Mouse (Mus musculus) limb, embryonic 12.5 days (tissue): ENCODE data around the gene Fbxw5. TPM values are rescaled to one million over a fixed set of nuclear protein-coding genes. Genes with fewer than 3 reads are reported as not detected.

Source experiments
- ATAC-seq: fragments of 200-750 bp; cut with Nextera tagmentation; 2 replicates; pipeline ENCODE4 v1.8.0; 2017; ENCODE audit warnings: low read depth, moderate TSS enrichment; ENCODE audit not compliant: insufficient number of reproducible peaks, insufficient read depth, low FRiP score, low TSS enrichment
- H3K27ac ChIP-seq: fragments of 300-500 bp; sonication (generic); 2 replicates; pipeline ENCODE4 v1.5.1; 2016; ENCODE audit warnings: mild to moderate bottlenecking, moderate library complexity
- H3K27me3 ChIP-seq: fragments of 300-500 bp; sonication (generic); 2 replicates; pipeline ENCODE4 v1.6.1; 2016; ENCODE audit warnings: mild to moderate bottlenecking, moderate library complexity
- H3K36me3 ChIP-seq: fragments of 300-500 bp; sonication (generic); 2 replicates; pipeline ENCODE4 v1.6.1; 2016; ENCODE audit warnings: mild to moderate bottlenecking, moderate library complexity
- H3K4me1 ChIP-seq: fragments of 300-500 bp; sonication (generic); replicated peaks from 2 replicates; pipeline ENCODE4 v1.6.1; 2016
- H3K4me2 ChIP-seq: fragments of 300-500 bp; sonication (generic); 2 replicates; pipeline ENCODE4 v1.6.1; 2016; ENCODE audit warnings: mild to moderate bottlenecking, moderate library complexity
- H3K4me3 ChIP-seq: fragments of 300-500 bp; sonication (generic); replicated peaks from 2 replicates; pipeline ENCODE4 v1.5.1; 2016; ENCODE audit warnings: mild to moderate bottlenecking
- H3K9ac ChIP-seq: fragments of 300-500 bp; sonication (generic); replicated peaks from 2 replicates; pipeline ENCODE4 v1.6.1; 2016; ENCODE audit warnings: mild to moderate bottlenecking, moderate library complexity
- H3K9me3 ChIP-seq: fragments of 300-500 bp; sonication (generic); 2 replicates; pipeline ENCODE4 v1.6.1; 2016; ENCODE audit warnings: mild to moderate bottlenecking, moderate library complexity
- WGBS: fragments of 180-500 bp; shearing (Covaris S2); methylation state at CpG from one replicate; pipeline ENCODE4 v1.1.7; 2016; 5-methylcytosine and 5-hydroxymethylcytosine counted together
- polyA plus RNA-seq: library from polyadenylated mRNA; unstranded; fragments of >200 nt; fragmentation: Nextera tagmentation; extraction: Ambion mirVana; gene quantifications from 2 replicates; pipeline ENCODE4 v1.2.1, GENCODE M21; 2016

Gene Fbxw5
- polyA plus RNA-seq, result 68.4 and 76.8 TPM in 2 replicates

- 2% methylated on average over 42 of the region's 44 CpGs for WGBS
- peak within 1 kb of the TSS; percentile 83 for H3K4me3 ChIP-seq
- peak within 1 kb of the TSS; percentile 92 for H3K9ac ChIP-seq
- ATAC-seq, result peak; percentile 74
- peaks cover 15% of the 10 kb centered on the region for H3K4me1 ChIP-seq
- H3K27me3 ChIP-seq, result no peaks in the 10 kb centered on the region
- H3K9me3 ChIP-seq, result no peaks in the 10 kb centered on the region
- peaks cover 33% of the 10 kb centered on the region for H3K36me3 ChIP-seq
- H3K27ac ChIP-seq, result peak within 1 kb of the TSS; percentile 60; the same call in 1 of the 2 replicates
- H3K4me2 ChIP-seq, result peak within 1 kb of the TSS; percentile 92
These were observed at the start of gene Fbxw5 for GRCm38 (mm10) chr2:25500576-25501405. Fbxw5 (plus strand) TSS chr2:25500750.

DNA sequence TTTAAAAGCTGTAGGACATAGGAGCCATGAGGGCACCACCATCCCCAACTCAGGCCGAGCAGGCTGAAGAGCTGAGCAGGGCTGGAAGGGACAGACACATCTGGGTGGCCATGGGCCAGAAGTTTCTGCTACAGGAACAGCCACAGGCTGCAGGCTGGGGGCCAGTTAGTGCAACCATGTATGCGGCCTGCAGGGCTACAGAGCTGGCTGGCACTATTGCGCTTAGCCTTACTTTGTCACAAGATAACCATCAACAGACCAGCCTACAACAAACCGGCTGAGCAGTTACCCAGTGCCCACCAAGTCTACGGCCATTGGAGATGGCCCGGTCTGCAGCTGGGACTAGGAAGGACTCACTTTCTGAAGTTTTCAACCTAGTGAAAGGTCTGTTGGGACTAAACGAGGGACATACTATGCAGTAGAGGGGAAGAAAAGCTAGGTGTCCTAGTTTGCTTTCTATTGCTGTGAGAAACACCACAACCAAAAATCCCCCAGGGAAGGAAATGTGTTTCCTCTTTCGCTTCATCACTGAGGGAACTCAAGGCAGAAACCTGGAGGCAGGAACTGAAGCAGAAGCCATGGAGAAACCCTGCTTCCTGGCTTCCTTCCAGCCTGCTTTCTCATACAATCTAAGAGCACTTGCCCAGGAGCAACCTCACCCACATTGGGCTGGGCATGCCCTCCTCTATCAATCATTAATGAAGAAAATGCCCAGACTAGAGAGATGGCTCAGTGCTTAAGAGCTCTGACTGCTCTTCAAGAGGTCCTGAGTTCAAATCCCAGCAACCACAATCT lies 49.5 kb upstream of the Fbxw5 start:
- H3K27ac ChIP-seq, result no peak overlapping the region
- H3K4me2 ChIP-seq, result no peak overlapping the region
- 83% methylated on average over 8 of the region's 8 CpGs for WGBS
- H3K4me1 ChIP-seq, result no peaks in the 10 kb centered on the region
- no peak for ATAC-seq
- H3K9me3 ChIP-seq, result no peaks in the 10 kb centered on the region
- H3K36me3 ChIP-seq, result no peaks in the 10 kb centered on the region; the same call in 1 of the 2 replicates
- no peak overlapping the region for H3K9ac ChIP-seq
- no peaks in the 10 kb centered on the region for H3K27me3 ChIP-seq
- H3K4me3 ChIP-seq, result no peak overlapping the region

DNA sequence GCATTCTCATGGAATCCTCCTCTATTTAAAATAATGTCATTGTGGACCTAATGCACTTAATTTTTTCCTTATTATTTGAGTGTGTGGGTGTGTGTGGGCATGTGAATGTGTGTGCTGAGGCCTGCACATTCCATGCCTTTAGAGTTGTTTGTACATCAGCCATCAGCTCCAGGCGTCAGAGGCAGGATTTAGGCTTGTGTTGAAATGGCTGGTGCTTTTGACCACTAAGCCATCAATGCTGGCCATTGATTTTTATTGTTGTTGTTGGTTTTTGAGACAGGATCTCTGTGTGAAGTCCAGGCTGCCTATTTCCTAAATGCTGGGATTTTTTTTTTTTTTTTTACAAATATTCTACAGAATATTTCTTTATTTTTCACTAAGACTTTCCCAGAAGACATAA lies 47.6 kb upstream of the Fbxw5 start:
- H3K4me2 ChIP-seq, result no peak overlapping the region
- H3K27me3 ChIP-seq, result no peaks in the 10 kb centered on the region
- H3K9me3 ChIP-seq, result no peaks in the 10 kb centered on the region
- no peaks in the 10 kb centered on the region for H3K4me1 ChIP-seq
- H3K36me3 ChIP-seq, result no peaks in the 10 kb centered on the region
- WGBS, result 42% methylated on average over 1 of the region's 1 CpGs
- H3K4me3 ChIP-seq, result no peak overlapping the region
- no peak for ATAC-seq
- no peak overlapping the region for H3K9ac ChIP-seq
- H3K27ac ChIP-seq, result no peak overlapping the region

DNA sequence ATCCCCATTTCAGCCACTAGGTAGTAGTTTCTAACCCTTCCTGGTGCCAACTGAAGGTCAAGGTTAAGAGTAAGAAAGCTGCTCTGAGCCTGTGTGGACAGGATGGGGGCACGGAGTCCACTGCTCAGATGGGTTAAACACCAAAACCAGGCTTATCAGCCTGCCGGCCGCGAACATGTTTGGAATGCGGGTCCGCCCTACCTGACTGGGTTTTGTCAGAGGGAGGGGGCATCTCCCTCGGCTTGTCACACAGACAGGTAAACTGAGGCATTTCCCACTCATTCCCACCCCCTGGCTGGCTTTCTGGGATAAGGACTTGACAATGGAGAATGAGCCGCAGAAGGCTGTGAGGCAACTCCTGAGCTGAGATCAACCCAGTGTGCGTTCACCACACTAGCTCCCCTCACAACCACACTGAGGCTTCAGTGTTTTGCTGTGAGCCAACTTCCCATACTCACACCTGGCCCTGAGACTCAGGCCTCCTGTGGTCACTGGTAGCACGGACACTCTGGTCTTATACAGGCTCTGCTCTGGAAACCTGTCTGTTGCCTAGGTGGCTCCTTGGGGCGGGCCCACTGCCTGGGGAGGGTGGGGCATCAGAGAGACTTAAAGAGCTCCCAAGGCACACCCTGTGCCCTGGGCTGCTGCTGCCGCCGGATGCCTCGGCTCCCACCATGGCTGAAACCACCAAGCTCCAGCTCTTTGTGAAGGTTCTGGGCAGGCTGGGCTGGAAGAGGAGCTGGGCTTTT lies 44.2 kb upstream of the Fbxw5 start, which contains the start of gene Clic3:
Gene Clic3, plus strand, starts transcription at position 634 of the 749 bp plus-strand sequence.
- Histone ChIP-seq H3K27ac (no peak within 1 kb of the TSS), H3K4me3 (no peak within 1 kb of the TSS), H3K4me1 (peaks cover 18% of the 10 kb centered on the region), H3K9me3 (no peaks in the 10 kb centered on the region), H3K36me3 (peaks cover 11% of the 10 kb centered on the region), H3K27me3 (no peaks in the 10 kb centered on the region), H3K9ac (peak within 1 kb of the TSS; percentile 3; the same call in 1 of the 2 replicates), H3K4me2 (no peak within 1 kb of the TSS)
- 65% methylated on average over 14 of the region's 14 CpGs for WGBS
- no peak for ATAC-seq

DNA sequence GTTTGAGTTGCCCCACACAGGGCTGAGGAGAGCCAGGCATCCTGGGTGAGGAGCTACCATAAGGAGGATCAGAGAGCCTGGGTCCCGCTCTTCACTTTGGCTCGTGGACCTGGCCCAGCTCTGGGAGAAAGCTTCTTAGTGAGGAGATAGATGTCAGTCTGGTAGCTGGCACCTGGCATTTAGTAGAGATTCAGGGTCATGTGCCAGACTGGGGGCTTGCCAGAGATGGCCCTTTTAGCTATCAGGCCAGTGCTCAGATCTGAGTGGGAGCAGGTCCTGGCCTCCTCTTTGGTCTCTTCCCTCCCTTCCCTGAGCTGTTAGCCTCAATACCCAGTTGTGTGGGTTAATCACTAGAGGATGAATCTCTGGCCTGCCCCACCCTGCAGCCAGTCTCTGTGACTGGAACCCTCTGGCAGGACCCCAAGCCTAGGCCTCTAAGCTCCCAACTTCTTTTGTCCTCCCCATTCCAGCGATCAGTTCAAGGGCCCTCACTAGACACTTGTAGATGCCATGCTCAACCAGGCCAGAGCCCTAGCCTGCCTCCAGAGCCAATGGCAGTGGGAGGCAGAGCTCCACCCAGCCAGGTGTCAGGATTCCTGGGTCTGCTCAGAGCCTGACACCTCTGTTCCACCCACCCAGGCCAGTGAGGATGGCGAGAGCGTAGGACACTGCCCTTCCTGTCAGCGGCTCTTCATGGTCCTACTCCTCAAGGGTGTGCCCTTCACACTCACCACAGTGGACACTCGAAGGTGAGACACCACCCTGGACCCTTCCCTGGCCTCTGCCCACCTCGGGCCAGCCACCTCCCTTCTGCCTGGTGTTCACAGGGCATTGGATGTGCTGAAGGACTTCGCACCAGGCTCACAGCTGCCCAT lies 43.3 kb upstream of the Fbxw5 start:
- WGBS, result 81% methylated on average over 9 of the region's 9 CpGs
- Histone ChIP-seq H3K4me3 (no peak overlapping the region), H3K9me3 (no peaks in the 10 kb centered on the region)

DNA sequence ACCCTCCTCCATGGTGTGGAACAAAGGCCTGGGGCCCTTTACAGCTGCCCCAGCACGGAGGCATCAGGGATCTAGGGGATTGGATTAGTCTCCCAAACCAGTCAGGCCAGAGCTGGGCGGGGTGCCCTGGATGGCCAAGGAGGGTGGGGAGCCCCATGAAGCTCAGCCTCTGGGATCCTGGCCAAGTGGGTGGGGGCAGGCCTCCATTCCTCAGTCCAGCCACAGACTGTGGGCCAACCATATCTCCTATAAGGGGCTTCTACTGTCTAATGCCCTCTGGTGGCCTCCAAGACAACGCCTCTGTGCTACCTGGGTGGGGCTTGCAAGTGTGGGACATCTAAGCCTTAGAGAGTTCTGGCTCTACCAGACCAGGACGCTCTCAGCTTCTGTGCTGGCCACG lies 41.6 kb upstream of the Fbxw5 start:
- WGBS, result 80% methylated on average over 5 of the region's 5 CpGs
- H3K4me3 ChIP-seq, result no peak overlapping the region
- H3K27me3 ChIP-seq, result no peaks in the 10 kb centered on the region
- peaks cover 11% of the 10 kb centered on the region for H3K36me3 ChIP-seq
- no peaks in the 10 kb centered on the region for H3K9me3 ChIP-seq
- ATAC-seq, result no peak
- H3K4me2 ChIP-seq, result no peak overlapping the region
- no peak overlapping the region for H3K9ac ChIP-seq
- H3K4me1 ChIP-seq, result peaks cover 21% of the 10 kb centered on the region
- H3K27ac ChIP-seq, result no peak overlapping the region

More for the DNA sequence above, 43.3 kb upstream of the Fbxw5 start:
- Histone ChIP-seq H3K27ac (no peak overlapping the region), H3K27me3 (no peaks in the 10 kb centered on the region), H3K4me1 (peaks cover 21% of the 10 kb centered on the region), H3K36me3 (peaks cover 11% of the 10 kb centered on the region), H3K4me2 (no peak overlapping the region), H3K9ac (no peak overlapping the region; the same call in 1 of the 2 replicates)
- no peak for ATAC-seq

DNA sequence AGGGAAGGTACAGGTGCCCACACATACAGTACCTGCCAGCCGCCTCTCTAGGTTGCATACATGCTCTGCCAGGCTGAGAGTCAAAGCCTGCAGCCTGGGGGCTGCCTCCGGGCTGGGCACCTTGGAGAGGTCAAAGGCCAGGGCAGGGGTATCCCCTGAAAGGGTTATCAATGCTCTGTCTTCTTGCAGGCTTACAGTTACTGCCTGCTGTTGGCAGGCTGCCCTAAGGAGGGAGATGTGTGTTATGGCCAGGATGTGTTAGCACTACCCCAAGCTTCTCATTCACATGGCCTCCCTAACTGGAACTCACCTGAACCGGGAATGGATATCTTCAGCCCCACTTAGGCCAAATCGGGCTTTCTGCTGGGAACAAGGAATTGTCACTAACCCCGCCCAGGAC lies 40.4 kb upstream of the Fbxw5 start:
- Histone ChIP-seq H3K27ac (peak overlapping the region; percentile 86), H3K4me3 (peak overlapping the region; percentile 75), H3K36me3 (peaks cover 11% of the 10 kb centered on the region), H3K4me1 (peaks cover 21% of the 10 kb centered on the region), H3K9me3 (no peaks in the 10 kb centered on the region), H3K27me3 (no peaks in the 10 kb centered on the region), H3K4me2 (peak overlapping the region; percentile 82), H3K9ac (peak overlapping the region; percentile 64)
- 30% methylated on average over 5 of the region's 5 CpGs for WGBS
- peak; percentile 6; the same call in 1 of the 2 replicates for ATAC-seq

GRCm38 (mm10) chr2:25460551-25461309 lies 39.8 kb upstream of the Fbxw5 start, which contains the start of gene Paxx:
Paxx (minus strand) TSS chr2:25461094.
- 1% methylated on average over 48 of the region's 48 CpGs for WGBS
- Histone ChIP-seq H3K27me3 (no peaks in the 10 kb centered on the region), H3K4me1 (peaks cover 23% of the 10 kb centered on the region), H3K4me2 (peak within 1 kb of the TSS; percentile 82), H3K27ac (peak within 1 kb of the TSS; percentile 86), H3K9ac (peak within 1 kb of the TSS; percentile 64), H3K36me3 (peaks cover 11% of the 10 kb centered on the region), H3K4me3 (peak within 1 kb of the TSS; percentile 75), H3K9me3 (no peaks in the 10 kb centered on the region)
- ATAC-seq, result peak; percentile 83

DNA sequence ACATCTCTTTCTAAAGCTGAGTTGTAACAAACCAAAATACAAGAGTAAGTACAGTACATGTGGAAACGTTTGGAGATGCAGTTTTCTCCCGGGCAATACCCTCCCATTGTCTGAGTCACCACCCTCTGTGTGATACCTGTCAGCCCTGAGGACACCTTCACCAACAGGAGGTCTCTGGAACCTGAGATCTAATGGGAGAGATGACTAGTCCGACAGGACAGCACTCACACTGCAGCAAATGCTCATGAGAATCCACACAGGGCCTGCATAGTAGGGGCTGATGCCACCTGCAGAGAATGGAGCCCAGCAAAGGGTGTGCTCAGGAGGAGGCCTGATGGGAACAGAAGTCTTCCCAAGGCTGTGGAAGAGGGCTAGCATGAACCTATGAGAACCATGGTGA lies 39.1 kb upstream of the Fbxw5 start:
- Histone ChIP-seq H3K4me3 (peak overlapping the region; percentile 75), H3K27ac (peak overlapping the region; percentile 69; the same call in 1 of the 2 replicates), H3K27me3 (no peaks in the 10 kb centered on the region), H3K9ac (peak overlapping the region; percentile 64; the same call in 1 of the 2 replicates), H3K36me3 (peaks cover 11% of the 10 kb centered on the region), H3K4me2 (peak overlapping the region; percentile 82), H3K9me3 (no peaks in the 10 kb centered on the region), H3K4me1 (peaks cover 28% of the 10 kb centered on the region)
- WGBS, result 28% methylated on average over 3 of the region's 3 CpGs
- no peak for ATAC-seq
